Mouse (Mus musculus) T-helper 2 cell (primary cell): ENCODE measurements around the gene Notch3.
"Not testable (repeated sequence)": the region's sequence is repeated elsewhere in the genome, so short reads cannot be mapped to it uniquely, and the experiment has no call there.

Experiments used
- in situ Hi-C: fragments of 300-600 bp; cut with MboI, MseI; formaldehyde crosslinking; loops from one replicate; pipeline ENCODE4 v1.15.1; 2025; ENCODE audit warnings: high pct_unique_total_duplicates

Notch3 gene

DNA sequence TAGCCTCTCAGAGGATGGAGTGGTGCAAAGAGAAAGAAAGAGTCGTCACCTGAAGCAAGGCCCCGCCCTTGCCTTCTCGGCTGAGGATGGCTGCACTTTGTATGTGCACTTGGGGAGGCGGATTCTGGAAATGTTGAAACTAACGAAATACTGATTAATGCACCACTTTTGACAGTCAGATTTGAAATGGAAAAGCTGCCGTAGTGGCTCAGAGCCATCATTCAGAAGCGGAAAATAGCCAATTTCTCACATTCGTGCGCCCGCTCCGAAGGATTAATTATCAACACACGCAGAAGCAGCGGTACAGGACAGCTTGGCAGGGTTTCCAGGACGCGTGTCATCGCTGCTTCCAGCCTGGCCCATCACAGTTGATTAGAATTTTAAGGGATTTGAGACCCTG is 47.5 kb downstream of the Notch3 start:
- in situ Hi-C loops = no loop called here

- in situ Hi-C loops = no loop called here
Observed at GRCm38 (mm10) chr17:32118484-32118883, 48.2 kb downstream of the Notch3 start.

GRCm38 (mm10) chr17:32117872-32118421 is 48.7 kb downstream of the Notch3 start:
- in situ Hi-C loops = not testable (repeated sequence)

DNA sequence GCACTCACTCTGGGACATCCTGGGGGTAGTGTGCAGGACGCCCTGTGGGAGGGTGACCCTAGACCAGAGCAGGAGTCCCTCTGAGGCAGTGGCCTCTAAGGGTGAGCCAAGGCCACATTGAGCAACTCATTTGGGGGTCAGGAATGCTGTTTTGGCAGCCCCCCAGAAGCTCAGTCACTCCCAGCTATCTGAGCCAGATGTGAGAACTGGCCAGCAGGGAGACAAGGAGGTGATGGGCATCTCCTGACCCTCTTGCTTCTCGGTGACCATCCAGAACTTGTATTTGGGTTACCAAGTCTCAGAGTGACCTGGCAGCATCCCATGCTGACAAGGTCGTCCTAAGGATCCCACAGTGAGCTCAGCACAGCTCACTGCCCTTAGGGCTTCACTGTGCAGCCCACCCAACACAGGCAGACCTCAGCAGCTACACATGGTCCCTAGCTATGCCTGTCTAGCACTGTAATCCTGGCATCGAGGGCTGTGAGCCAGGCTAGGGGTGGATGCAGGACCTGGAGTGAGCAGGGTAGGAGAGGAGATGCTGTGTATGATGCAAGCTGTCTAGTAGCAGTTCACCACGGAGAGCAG is 49.3 kb downstream of the Notch3 start:
- in situ Hi-C loops = no loop called here

- in situ Hi-C loops = no loop called here
Observed at GRCm38 (mm10) chr17:32116586-32117286, 49.9 kb downstream of the Notch3 start.

DNA sequence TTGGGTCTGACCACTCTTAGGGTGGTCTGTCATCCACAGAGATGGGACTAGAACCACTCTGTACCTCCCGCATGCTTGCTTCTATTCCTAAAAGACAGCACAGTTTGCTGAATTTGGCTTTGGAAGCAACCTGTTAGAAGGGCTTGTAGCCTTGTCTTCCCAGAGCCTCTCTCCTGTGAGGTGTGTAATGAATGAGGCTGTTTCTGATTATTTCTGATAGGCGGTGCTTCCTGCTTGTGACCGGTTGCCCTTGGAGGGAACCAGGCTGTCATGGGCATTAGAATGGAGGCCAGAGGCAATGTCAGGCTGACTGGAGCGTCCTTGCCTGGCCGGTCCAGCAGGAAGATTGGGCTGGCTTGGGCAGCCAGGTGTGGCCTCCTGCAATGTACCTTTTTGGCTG is 52.2 kb downstream of the Notch3 start:
- in situ Hi-C loops = not testable (repeated sequence)

DNA sequence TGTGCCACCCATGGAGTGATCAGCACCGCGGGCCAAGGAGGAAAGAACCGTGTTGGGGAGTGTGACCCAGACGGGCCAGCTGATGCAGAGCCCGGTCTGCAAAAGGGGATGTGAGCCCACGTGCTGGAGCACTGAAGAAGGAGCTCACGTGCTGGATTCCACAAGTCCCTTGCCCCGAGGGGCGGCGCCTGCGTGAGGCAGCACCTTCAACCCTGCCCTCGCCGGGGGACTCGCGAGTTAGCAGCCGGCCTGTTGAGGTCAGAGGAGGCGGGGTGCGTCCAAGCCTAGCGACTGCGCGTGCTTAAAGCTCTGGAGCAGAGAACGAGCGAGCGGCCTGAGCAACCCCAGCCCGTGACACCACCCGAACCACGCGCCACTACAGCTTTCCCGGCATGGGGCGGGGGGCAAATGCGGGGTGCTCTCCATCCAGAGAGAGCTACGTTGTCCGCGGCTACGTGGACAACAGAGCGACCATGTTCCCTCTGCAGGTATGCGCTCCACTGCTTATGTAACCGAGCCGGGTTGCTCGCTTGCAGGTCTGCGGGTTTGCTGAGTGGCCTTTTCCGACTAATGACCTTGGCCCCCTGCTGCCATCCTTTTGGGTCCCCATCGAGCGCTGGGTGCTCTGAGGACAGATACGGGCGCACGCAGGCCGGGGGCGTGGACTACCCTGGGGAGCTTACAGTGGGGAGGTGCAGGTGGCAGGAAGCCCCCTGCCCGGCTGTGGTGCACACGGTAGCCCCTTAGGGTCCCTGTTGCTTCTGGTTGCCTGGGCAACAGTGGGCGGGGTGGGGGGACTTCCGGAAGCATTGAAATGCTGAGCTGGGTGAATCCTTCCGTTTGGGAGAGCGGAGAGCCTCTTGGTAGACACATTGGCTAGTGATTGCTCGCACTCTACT is 52.9 kb downstream of the Notch3 start:
- in situ Hi-C loops = no loop called here

GRCm38 (mm10) chr17:32113255-32113522 is 53.5 kb downstream of the Notch3 start:
- in situ Hi-C loops = no loop called here

DNA sequence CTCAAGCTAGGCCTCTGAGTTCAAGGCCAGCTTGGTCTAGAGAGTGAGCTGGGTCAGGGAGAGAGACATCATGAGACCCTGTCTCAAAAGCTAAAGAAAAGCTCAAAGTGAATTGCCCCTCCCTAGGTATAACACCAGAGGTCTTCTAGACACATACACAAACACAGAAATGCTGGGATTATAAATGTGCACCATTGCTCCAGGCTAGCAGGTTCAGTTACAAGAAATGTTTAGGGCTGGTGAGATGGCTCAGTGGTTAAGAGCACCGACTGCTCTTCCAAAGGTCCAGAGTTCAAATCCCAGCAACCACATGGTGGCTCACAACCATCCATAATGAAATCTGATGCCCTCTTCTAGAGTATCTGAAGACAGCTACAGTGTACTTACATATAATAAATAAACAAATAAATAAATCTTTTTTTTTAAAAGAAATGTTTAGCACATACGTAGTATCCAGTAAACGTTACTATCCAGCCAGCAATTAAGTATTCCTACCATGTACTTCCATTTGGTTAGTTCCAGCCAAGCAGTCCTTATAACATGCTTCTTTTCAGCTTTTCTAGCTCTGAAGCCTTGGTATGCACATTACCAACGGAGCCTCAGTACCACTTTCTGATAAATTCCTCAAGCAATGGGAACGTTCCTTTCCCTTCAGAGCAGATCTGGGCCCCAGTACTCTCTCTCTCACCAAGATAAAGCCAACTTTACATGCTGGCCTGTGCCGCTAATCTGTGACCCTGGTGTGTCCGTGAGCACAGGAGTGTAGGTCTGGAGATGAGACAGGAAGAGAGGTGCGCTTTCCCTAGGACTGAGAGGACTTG is 54.0 kb downstream of the Notch3 start:
- in situ Hi-C loops = no loop called here

- in situ Hi-C loops = no loop called here
Observed at GRCm38 (mm10) chr17:32110980-32111780, 55.5 kb downstream of the Notch3 start.

DNA sequence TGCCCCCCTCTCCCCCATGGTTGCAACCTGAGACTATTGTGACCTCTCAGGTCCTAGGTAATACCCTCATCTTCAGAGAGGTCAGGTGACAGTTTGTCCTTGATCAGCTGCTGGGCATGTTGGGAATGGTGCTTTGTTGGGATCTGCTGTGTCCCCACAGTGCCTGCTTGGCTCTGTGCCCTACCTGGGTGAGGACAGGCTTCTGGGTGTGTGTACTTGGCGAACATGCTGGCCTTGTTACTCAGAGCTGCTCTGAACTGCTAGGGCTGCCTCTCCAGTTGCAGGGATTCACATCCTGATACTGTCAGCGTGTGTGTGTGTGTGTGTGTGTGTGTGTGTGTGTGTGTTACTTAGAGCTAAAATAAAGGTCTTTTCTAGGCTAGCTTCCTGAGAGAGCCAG is 56.2 kb downstream of the Notch3 start:
- in situ Hi-C loops = no loop called here

- in situ Hi-C loops = no loop called here
Observed at GRCm38 (mm10) chr17:32109201-32109940, 57.3 kb downstream of the Notch3 start.

DNA sequence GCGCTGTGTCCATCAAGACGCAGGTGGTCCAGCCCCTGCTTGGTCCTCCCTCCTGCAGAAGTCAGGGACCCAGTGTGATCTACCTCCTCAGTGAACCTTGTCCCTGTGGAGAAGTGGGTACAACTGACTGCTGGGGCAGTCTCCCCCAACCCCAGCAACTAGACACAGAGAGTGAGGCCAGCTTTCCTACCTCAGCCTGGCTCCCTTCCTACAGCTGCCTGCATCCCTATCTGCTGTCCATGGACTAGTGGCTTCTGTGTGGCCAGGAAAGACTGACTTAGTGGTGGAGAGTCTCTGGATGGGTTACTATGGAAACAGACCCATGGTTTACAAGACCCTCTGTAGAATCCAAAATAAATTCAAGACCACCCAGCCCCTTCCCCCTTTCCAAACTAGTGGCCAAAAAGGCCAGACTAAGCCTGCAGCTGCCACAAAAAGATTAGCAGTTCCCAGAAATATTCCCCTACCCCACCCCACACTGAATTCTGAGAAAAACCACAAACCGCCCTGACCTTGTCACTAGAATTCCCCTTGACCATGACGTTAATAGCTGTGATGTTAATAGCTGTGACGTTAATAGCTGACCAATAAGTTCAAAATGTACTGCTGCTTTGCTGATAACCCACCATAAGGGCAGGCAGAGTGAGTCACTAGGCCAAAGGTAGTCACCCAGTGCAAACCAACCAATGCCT is 58.2 kb downstream of the Notch3 start:
- in situ Hi-C loops = not testable (repeated sequence)

GRCm38 (mm10) chr17:32107877-32108276 is 58.8 kb downstream of the Notch3 start:
- in situ Hi-C loops = no loop called here

- in situ Hi-C loops = no loop called here
Observed at GRCm38 (mm10) chr17:32106358-32106757, 60.3 kb downstream of the Notch3 start.

DNA sequence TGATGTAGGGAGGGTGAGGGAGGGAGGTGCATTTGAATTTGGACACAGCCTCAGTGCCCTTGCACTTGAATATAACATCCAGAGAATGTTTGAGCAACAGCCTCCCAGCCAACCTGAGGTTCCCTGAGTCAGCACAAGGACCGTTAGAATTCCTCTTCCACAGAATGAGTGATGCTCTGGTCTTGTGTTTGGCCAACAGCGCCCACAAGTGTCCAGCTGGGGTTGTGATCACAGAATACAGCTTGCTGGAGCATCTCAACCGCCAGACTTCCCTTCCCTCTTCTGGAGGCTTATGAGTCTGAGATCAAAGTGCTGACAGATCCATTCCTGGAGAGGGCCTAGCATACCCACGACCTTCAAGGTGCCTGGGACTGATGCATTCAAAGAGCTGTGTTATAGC is 63.6 kb downstream of the Notch3 start:
- in situ Hi-C loops = no loop called here

DNA sequence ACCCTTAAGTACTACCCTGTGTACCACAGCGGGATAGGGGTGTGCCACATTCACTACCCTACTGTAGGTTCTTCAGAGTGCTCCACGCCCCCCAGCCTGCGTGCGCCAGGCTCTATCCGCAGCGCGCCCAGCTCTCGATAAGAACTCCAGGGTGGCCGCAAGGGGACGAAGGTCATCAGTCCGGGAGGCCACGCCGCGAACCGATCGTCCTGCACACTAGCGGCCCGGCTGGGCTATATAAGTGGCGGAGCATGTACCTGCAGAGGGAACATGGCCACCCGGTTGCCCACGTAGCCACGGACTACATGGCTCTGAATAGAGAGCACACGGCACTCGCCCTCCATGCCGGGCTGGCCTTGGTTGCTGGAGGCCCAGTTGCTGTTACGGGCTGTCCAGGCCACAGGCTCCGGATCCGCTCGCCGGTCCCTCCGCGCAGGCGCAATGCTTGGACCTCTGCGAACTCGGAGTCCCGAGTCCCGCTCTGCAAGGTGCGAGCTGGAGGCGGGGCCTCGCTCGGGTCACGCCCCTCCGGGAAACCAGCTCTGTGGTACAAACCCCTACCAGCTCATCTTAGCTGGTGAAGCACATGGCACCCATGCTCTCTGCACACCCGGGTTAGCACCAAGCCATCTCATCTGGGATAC is 66.6 kb downstream of the Notch3 start:
- in situ Hi-C loops = no loop called here

DNA sequence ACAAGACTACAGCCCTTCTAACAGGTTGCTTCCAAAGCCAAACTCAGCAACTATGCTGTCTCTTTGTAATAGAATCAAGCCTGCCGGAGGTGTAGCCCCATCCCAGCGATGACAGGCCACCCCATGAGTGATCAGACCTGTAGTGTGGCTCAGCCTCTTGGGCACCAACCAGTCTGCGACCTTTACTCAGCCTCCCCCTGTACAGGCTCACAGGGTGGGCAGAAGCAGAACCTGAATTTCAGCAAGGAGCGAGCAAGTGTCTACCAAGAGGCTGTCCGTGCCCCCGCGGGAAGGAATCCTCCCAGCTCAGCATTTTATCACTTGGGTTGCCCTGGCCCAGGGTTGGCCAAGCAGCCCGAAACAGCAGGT is 67.1 kb downstream of the Notch3 start:
- in situ Hi-C loops = no loop called here

- in situ Hi-C loops = not testable (repeated sequence)
Observed at GRCm38 (mm10) chr17:32098905-32099304, 67.7 kb downstream of the Notch3 start.
